Mouse (Mus musculus): ENCODE results near the gene Rela. TPM values are rescaled to one million over a fixed set of nuclear protein-coding genes. Genes with fewer than 3 reads are reported as not detected.

Gene Rela
- polyA plus RNA-seq, 1 experiment from 2014 or later: 21.3 TPM

DNA sequence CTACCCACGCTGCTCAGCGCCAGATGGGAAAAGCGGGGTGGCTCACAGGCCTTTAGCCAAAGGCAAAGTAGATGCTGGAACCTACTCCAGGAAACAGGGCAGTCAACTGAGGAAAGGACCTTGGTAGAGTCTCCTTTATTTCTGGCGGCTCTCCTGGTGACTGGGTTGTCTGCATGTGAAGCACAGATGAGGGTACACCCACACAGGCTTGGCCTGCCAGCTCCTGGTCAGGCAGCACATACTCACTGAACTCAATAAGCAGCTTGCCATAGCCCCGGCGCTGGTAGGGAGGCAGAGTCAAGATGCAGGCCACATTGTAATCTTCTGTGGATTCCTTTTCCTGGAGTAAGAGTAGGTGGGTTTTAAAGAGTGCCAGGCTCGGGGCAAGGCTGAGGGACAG is 32.2 kb upstream of the Rela start:
- no peaks in the 10 kb centered on the region for H3K27me3 ChIP-seq (ENCODE audit: insufficient read depth, low read length)
- no peaks in the 10 kb centered on the region for H3K9me3 ChIP-seq (ENCODE audit: low read length)
- no peak overlapping the region for H3K9ac ChIP-seq (replicated peaks)
- no peak overlapping the region for H3K4me2 ChIP-seq (ENCODE audit: low read depth, low read length)
- ATAC-seq (no peak), DNase-seq (no peak)
- no peak overlapping the region for H3K4me3 ChIP-seq (ENCODE audit: low read depth, low read length)
- H3K4me1 ChIP-seq (ENCODE audit: insufficient read depth): peaks cover 29% of the 10 kb centered on the region
- no peak overlapping the region for H3K27ac ChIP-seq (ENCODE audit: low read depth)
- H3K36me3 ChIP-seq (replicated peaks; ENCODE audit: insufficient read depth, low read length): peaks cover 61% of the 10 kb centered on the region
- no peak for TF ChIP-seq CTCF (IDR thresholded peaks at IDR 0.05; ENCODE audit: low read depth)
- TF ChIP-seq EP300 (IDR thresholded peaks at IDR 0.05; ENCODE audit: low read depth): no peak
- WGBS (ENCODE audit: insufficient replicate concordance): 90% methylated on average over 7 of the region's 7 CpGs

- no peak overlapping the region for H3K4me2 ChIP-seq (ENCODE audit: low read depth, low read length)
- H3K27me3 ChIP-seq (ENCODE audit: insufficient read depth, low read length): no peaks in the 10 kb centered on the region
- H3K4me3 ChIP-seq (ENCODE audit: low read depth, low read length): no peak overlapping the region
- no peak for DNase-seq
- H3K27ac ChIP-seq (ENCODE audit: low read depth): no peak overlapping the region
- no peak for ATAC-seq
- no peaks in the 10 kb centered on the region for H3K9me3 ChIP-seq (ENCODE audit: low read length)
- H3K4me1 ChIP-seq (ENCODE audit: insufficient read depth): peaks cover 37% of the 10 kb centered on the region
- 85% methylated on average over 8 of the region's 8 CpGs for WGBS (ENCODE audit: insufficient replicate concordance)
- H3K36me3 ChIP-seq (replicated peaks; ENCODE audit: insufficient read depth, low read length): peaks cover 61% of the 10 kb centered on the region
- no peak overlapping the region for H3K9ac ChIP-seq (replicated peaks)
- TF ChIP-seq EP300 (IDR thresholded peaks at IDR 0.05; ENCODE audit: low read depth) (no peak), CTCF (IDR thresholded peaks at IDR 0.05; ENCODE audit: low read depth) (no peak)
Measured at GRCm38 (mm10) chr19:5606196-5606595, 31.1 kb upstream of the Rela start.

- Histone ChIP-seq H3K36me3 (replicated peaks; ENCODE audit: insufficient read depth, low read length) (peaks cover 58% of the 10 kb centered on the region), H3K4me3 (ENCODE audit: low read depth, low read length) (no peak overlapping the region), H3K9ac (replicated peaks) (no peak overlapping the region), H3K4me1 (ENCODE audit: insufficient read depth) (peaks cover 33% of the 10 kb centered on the region), H3K4me2 (ENCODE audit: low read depth, low read length) (no peak overlapping the region), H3K27me3 (ENCODE audit: insufficient read depth, low read length) (no peaks in the 10 kb centered on the region), H3K9me3 (ENCODE audit: low read length) (no peaks in the 10 kb centered on the region), H3K27ac (ENCODE audit: low read depth) (no peak overlapping the region)
- ATAC-seq: no peak
- no peak for DNase-seq
- WGBS (ENCODE audit: insufficient replicate concordance): 93% methylated on average over 26 of the region's 26 CpGs
- no peak for TF ChIP-seq EP300 (IDR thresholded peaks at IDR 0.05; ENCODE audit: low read depth)
- no peak for TF ChIP-seq CTCF (IDR thresholded peaks at IDR 0.05; ENCODE audit: low read depth)
Measured at GRCm38 (mm10) chr19:5607705-5608410, 29.4 kb upstream of the Rela start.

DNA sequence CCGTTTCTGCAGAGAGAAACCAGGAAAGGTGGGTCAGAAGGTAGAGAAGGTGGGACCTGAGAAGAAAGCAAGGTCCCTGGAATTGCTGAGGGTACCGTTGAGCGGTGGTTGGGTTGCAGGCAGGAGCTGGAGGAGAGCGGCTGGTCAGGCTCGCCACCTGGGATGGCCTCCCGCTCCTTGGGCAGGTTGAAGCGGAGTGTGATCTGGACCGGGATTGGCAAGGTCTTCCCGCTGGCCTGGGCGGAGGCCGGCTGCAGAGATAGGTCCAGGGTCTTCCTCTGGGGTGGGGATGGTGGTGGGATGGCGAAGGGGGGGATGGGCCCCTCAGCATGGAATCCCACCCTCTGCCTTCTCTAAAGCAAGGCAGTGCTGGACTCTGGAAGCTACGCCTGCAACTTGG is 28.6 kb upstream of the Rela start:
- Histone ChIP-seq H3K4me2 (ENCODE audit: low read depth, low read length) (peak overlapping the region; percentile 90; the same call in 1 of the 2 replicates), H3K36me3 (replicated peaks; ENCODE audit: insufficient read depth, low read length) (peaks cover 50% of the 10 kb centered on the region), H3K27ac (ENCODE audit: low read depth) (no peak overlapping the region), H3K9me3 (ENCODE audit: low read length) (no peaks in the 10 kb centered on the region), H3K4me1 (ENCODE audit: insufficient read depth) (peaks cover 31% of the 10 kb centered on the region), H3K4me3 (ENCODE audit: low read depth, low read length) (no peak overlapping the region), H3K9ac (replicated peaks) (no peak overlapping the region), H3K27me3 (ENCODE audit: insufficient read depth, low read length) (no peaks in the 10 kb centered on the region)
- ATAC-seq (no peak), DNase-seq (no peak)
- TF ChIP-seq EP300 (IDR thresholded peaks at IDR 0.05; ENCODE audit: low read depth) (no peak), CTCF (IDR thresholded peaks at IDR 0.05; ENCODE audit: low read depth) (no peak)
- WGBS (ENCODE audit: insufficient replicate concordance): 94% methylated on average over 12 of the region's 13 CpGs

GRCm38 (mm10) chr19:5609171-5609546 is 28.1 kb upstream of the Rela start:
- WGBS (ENCODE audit: insufficient replicate concordance): 51% methylated on average over 10 of the region's 10 CpGs
- H3K4me3 ChIP-seq (ENCODE audit: low read depth, low read length): peak overlapping the region; percentile 68
- H3K4me2 ChIP-seq (ENCODE audit: low read depth, low read length): peak overlapping the region; percentile 90
- H3K9me3 ChIP-seq (ENCODE audit: low read length): no peaks in the 10 kb centered on the region
- TF ChIP-seq EP300 (IDR thresholded peaks at IDR 0.05; ENCODE audit: low read depth) (no peak), CTCF (IDR thresholded peaks at IDR 0.05; ENCODE audit: low read depth) (no peak)
- H3K27ac ChIP-seq (ENCODE audit: low read depth): peak overlapping the region; percentile 95
- peaks cover 27% of the 10 kb centered on the region for H3K4me1 ChIP-seq (ENCODE audit: insufficient read depth)
- H3K36me3 ChIP-seq (replicated peaks; ENCODE audit: insufficient read depth, low read length): peaks cover 46% of the 10 kb centered on the region
- peak overlapping the region; percentile 87 for H3K9ac ChIP-seq (replicated peaks)
- DNase-seq (no peak), ATAC-seq (no peak)
- H3K27me3 ChIP-seq (ENCODE audit: insufficient read depth, low read length): no peaks in the 10 kb centered on the region

DNA sequence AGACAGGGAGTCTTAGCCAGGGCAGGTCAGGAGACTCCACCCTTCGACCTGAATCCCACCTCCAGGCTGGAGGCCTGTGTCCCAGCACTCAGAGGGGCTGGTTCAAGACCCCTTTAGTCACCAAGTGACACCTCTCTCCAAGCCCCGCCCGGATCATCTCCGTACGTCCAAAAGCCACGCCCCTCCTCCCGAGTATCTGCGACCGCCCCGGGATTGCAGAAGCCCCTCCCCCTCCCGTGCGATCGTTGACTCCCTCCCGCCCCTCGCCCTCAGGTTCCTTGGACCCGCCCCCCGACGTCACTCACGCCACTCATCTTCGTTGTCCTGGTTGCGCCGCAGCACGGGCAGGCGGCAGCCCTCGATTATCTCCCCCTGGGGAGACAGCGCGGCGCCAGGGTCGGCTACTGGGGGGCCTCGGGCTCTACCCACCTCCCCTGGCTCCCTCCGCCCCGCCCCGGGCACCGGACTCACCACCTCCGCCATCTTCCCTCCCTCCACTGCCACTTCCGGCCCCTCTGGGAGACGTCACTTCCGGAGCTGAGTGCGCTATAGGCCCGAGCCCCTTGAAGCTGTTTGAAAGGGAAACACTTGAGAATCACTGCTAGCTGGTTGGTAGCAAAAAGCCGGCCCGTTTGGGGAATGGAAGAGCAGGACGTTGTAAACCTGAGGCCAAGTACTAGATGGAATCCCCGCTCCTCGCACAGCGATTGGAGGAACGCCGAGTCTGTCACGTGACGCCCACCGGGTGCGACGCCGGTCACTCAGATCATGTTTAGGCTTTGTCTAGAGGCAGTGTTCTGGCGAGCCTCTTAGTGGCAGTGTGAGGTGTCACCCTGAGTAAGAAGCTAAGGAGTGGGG is 27.5 kb upstream of the Rela start, which contains the start of gene Kat5:
Gene Kat5, minus strand, starts transcription at position 691 of the 858 bp plus-strand sequence.
- peak; percentile 93 for ATAC-seq
- Histone ChIP-seq H3K9ac (replicated peaks) (peak within 1 kb of the TSS; percentile 87), H3K36me3 (replicated peaks; ENCODE audit: insufficient read depth, low read length) (peaks cover 40% of the 10 kb centered on the region), H3K9me3 (ENCODE audit: low read length) (no peaks in the 10 kb centered on the region), H3K27ac (ENCODE audit: low read depth) (peak within 1 kb of the TSS; percentile 95), H3K4me2 (ENCODE audit: low read depth, low read length) (peak within 1 kb of the TSS; percentile 90), H3K4me1 (ENCODE audit: insufficient read depth) (peaks cover 27% of the 10 kb centered on the region), H3K27me3 (ENCODE audit: insufficient read depth, low read length) (no peaks in the 10 kb centered on the region), H3K4me3 (ENCODE audit: low read depth, low read length) (peak within 1 kb of the TSS; percentile 68)
- TF ChIP-seq CTCF (IDR thresholded peaks at IDR 0.05; ENCODE audit: low read depth) (peak; percentile 28; the same call in 1 of the 2 replicates), EP300 (IDR thresholded peaks at IDR 0.05; ENCODE audit: low read depth) (peak; percentile 67; the same call in 1 of the 2 replicates)
- WGBS (ENCODE audit: insufficient replicate concordance): 1% methylated on average over 53 of the region's 55 CpGs
- peak; percentile 92 for DNase-seq

Measured in liver, postnatal 0 days (tissue).